Mouse (Mus musculus): ENCODE data around the gene Eif3l. TPM values are rescaled to one million over a fixed set of nuclear protein-coding genes. Genes with fewer than 3 reads are reported as not detected.

Eif3l gene
- total RNA-seq, 2 experiments from 2014 or later, result 66.3 to 69.3 TPM

DNA sequence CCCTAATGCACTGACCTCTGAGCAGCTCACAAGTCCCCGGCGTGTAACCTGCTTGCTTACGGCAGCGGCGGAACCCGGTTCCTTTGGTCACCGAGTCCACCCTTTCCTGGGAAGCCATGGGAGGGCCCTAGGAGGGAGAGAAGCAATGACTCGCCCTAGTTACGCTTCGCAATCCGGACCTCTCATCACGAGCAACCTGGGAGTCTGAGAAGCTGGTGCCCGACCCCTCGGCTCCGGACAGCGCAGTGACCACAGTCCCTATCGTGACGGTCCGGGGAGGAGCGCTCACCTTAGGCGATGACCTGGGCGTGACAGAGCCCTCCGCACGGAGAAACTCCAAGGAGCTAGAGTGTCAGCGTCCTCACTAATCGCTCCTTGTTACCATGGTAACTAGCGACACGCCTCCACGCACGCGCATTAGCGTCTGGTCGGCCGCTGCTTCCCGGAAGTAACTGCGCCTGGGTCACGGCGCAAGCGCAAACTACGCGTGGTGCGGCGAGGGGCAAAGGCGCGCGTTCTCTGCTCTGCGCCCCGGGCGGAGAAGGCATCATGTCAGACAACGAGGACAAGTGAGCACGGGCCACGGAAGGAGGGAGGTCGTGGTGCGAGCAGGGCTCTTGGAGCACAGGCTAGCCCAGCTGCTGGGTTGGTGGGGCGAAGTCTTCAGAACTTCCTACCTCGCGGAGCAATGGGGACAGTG, 66.0 kb downstream of the Eif3l start, which contains the start of the genes Polr2f and 1700088E04Rik:
Gene Polr2f, plus strand, starts transcription at position 144 of the 700 bp plus-strand sequence.
Gene 1700088E04Rik, minus strand, starts transcription at position 388 of the 700 bp plus-strand sequence.
- peak; percentile 95 to 96 for DNase-seq (ENCODE audit: low spot score in 2 of 2)
- intact Hi-C loops (cut with DNase I), result no loop called here

DNA sequence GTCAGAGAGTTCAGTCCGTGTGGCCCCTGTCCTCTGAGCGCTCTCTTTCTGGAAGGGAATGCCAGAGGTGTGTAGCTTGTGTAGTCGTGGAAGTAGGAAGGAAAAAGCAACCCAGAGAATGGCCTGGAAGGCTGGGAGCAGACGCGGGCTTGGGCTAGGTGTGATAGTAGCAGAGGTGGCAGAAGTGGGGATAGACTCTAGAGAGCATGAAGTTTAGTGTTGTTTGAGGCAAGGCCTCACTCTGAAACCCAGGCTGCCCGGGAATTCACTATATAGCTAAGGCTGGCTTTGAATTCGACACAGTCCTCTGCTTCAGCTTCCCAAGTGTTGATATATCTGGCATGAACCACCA, 66.6 kb downstream of the Eif3l start:
- DNase-seq (ENCODE audit: low spot score in 2 of 2), result no peak
- intact Hi-C loops (cut with DNase I), result no loop called here

DNA sequence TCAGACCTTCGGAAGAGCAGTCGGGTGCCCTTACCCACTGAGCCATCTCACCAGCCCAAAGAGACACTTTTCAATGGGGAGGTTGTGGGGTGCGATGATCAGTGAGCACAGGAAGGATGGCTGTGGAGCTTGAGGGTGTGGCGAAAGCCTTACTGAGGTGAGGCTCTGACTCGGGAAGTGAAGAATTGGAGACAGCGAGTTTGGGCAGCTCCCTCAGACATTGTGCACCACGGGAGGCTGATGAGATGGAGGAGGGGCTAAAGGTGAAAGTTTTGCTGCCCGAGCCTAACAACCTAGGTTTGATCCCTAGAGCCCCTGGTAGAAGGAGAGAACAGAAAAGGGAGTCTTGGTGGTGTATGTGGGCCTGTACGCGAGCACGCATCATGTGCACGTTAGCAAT, 68.3 kb downstream of the Eif3l start:
- DNase-seq (ENCODE audit: low spot score in 2 of 2), result no peak
- intact Hi-C loops (cut with DNase I), result no loop called here

Other genes starting within 250 kb of the Eif3l start
- 10 to 100 TPM; 11.9 to 13.2 TPM for gene Cdc42ep1, start 232.6 kb upstream of the Eif3l start, total RNA-seq (2021)
- not detected for gene Lgals2, start 219.7 kb upstream of the Eif3l start, total RNA-seq (2021)
- gene Gga1, start 198.0 kb upstream of the Eif3l start, total RNA-seq (2021), result 10 to 100 TPM; 58.0 to 61.2 TPM
- gene Gm49510, start 175.5 kb upstream of the Eif3l start, total RNA-seq (2021), result under 1 TPM; 0.48 to 0.73 TPM
- 10 to 100 TPM; 20.4 to 24.3 TPM for gene Sh3bp1, start 175.4 kb upstream of the Eif3l start, total RNA-seq (2021)
- gene Pdxp, start 161.3 kb upstream of the Eif3l start, total RNA-seq (2021), result 100 to 1,000 TPM; 165 to 180 TPM
- 10 to 100 TPM; 19.6 to 21.3 TPM for gene Lgals1, start 148.5 kb upstream of the Eif3l start, total RNA-seq (2021)
- gene Nol12, start 140.2 kb upstream of the Eif3l start, total RNA-seq (2021), result 10 to 100 TPM; 37.7 to 37.9 TPM
- 10 to 100 TPM; 16.4 to 16.8 TPM for gene Triobp, start 127.5 kb upstream of the Eif3l start, total RNA-seq (2021)
- 10 to 100 TPM; 91.8 to 96.6 TPM for gene H1f0, start 46.7 kb upstream of the Eif3l start, total RNA-seq (2021)
- under 1 TPM; 0.53 to 0.55 TPM for gene Galr3, start 33.3 kb upstream of the Eif3l start, total RNA-seq (2021)
- gene Ankrd54, start 12.3 kb upstream of the Eif3l start, total RNA-seq (2021), result 10 to 100 TPM; 19.1 to 21.1 TPM
- 10 to 100 TPM; 23.8 to 24.1 TPM for gene Micall1, start 33.7 kb downstream of the Eif3l start, total RNA-seq (2021)
- 100 to 1,000 TPM in 1 of 2 experiments, 10 to 100 TPM in 1; 98.4 to 106 TPM for gene Polr2f, start 65.8 kb downstream of the Eif3l start, total RNA-seq (2021)
- gene 1700088E04Rik, start 66.1 kb downstream of the Eif3l start, total RNA-seq (2021), result 10 to 100 TPM; 11.7 to 12.2 TPM
- 10 to 100 TPM; 24.5 to 25.4 TPM for gene Sox10, start 90.1 kb downstream of the Eif3l start, total RNA-seq (2021)
- 10 to 100 TPM; 49.9 to 54.6 TPM for gene Pick1, start 154.0 kb downstream of the Eif3l start, total RNA-seq (2021)
- gene Gm49486, start 154.2 kb downstream of the Eif3l start, total RNA-seq (2021), result under 1 TPM; 0.37 to 0.53 TPM
- gene Slc16a8, start 179.6 kb downstream of the Eif3l start, total RNA-seq (2021), result under 1 TPM in 1 of 2 experiments, not detected in 1; 0.37 TPM
- gene Baiap2l2, start 210.4 kb downstream of the Eif3l start, total RNA-seq (2021), result 1 to 10 TPM; 2.3 to 3.7 TPM

Measured in left cerebral cortex, postnatal 25 days (tissue).